Mouse (Mus musculus) lung, postnatal 10 days (tissue): ENCODE measurements around the gene Loxl4.

Experiments
- DNase-seq: peaks from one replicate; pipeline ENCODE4 v3.0.0; 2021

Gene Loxl4

DNA sequence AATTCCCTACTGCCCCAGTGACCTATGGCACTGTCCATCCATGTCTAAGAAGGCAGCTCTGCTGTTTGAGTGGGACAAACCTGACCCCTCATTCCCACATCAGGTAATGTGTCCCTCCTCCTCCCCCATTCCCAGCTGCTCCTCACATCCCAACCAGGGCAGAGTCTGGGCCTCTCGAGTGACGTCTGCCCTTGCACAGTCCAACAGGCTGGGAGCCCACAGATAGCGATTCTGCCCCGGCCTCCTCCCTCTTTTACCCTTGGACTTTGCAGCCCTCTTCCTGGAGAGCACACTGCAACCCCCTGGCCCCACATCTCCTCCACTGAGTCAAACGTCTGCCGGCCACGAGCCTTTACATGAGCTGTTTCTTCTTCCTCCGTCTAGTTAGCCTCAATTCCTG lies 10.0 kb downstream of the Loxl4 start:
- no peak for DNase-seq

DNA sequence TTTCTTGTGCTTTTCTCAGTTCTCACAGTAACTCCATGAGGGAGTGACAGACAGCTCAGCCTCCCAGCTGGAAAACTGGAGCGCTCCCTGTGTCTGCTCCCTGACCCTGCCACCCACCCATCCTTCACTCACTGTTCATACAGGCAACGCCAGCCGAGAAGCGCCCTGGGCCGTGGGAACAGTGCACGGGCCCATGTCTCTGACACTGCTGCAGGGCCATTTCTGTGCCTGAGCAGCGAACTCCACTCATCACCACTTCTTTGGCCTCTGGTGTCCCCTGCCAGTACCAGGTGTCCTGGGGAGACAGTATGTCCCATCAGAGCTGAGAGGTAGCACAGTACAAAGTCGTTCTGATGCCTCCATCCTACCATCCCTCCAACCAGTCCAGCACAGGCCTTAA lies 10.6 kb downstream of the Loxl4 start:
- DNase-seq: no peak

DNA sequence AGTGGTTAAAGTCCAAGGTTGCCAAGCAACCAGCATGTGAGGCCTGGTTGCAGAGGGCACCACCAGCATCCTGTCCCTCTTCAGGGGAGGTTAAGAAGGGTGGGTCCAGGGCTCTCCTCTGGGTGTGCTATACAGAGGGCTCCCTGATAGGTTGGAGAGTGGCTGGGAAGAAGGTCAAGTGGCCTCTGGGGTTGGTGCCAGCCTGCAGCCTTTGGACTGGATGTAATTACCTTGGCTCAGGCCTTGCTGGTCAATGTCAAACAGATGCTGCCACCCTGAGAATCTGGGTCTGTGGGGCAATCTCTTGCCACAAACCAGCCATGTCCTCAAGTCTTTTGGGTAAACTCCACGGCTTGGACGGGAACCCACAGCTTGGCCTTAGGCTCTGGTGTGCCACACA lies 11.2 kb downstream of the Loxl4 start:
- DNase-seq: no peak

DNA sequence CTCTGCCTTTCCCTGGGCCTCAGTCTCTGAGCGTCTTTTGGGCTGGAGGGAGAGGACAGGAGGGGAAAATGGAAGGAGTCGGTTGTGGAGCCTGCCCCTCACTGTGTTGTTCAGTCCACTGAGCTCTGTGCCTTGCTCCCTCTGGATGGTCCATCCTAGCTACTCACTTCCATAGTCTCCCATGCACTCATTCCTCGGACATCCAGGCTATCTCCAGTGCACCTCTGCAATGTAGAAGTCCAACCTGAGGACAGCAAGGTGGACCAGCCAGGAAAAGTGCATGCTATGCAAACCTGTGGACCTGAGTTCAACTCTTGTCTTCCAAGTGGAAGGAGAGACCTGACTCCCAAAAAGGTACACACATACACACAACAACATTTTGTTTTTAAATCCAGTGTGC lies 12.0 kb downstream of the Loxl4 start:
- no peak for DNase-seq

DNA sequence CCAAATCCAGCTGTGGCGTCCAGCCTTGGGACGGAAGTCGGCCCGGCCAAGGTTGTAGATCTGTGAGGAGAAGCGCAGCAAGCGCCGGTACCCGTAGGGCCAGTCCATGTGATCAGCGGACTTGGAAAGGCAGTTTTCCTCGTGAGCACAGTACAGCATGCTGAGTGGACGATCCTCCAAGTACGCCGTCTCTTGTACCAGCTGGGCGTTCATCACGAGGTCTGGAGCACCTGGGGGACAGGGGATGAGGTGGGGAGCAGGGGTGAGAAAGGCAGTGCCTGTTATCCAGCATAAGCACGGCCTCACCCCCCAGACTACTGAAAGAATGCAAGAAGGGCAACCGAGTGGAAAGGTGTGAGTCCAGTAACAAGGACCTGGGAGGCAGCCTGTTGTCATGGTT lies 12.7 kb downstream of the Loxl4 start:
- DNase-seq: no peak

DNA sequence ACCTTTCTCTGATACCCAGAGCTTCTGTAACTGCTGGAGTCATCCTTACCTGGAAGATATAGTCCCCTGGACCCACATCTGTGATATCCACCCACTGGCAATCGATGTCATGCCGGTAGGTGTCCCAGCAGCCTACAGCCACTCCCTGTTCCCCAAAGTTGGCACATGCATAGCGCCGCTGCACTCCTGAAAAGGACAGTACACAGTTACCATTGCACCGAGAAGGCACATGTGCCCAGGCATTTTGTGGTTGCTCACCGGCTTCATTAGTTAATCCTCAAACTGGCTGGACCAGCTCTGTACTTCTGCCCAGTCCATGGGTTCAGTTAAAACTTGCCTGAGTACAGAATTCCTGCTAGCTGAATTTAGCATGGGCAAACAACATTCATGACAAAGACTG lies 14.7 kb downstream of the Loxl4 start:
- DNase-seq: no peak

DNA sequence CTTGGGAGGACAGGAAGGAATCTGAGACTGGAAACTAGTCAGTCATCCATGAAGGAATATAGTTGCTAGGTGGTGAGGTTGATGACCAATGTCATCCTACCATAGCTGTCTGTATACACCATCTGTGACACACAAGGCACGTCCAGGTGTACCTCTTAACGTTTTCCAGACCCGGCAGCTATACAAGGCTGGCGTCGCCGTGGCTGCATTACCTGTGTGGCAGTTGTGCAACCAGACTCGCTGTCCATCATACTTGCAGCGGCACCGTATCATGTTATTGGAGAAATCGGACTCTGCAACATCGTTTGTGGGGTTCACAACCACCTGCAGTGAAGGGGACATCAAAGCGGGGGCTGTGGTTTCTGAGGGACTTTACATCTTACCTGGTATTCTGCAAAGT lies 15.3 kb downstream of the Loxl4 start:
- DNase-seq: no peak

DNA sequence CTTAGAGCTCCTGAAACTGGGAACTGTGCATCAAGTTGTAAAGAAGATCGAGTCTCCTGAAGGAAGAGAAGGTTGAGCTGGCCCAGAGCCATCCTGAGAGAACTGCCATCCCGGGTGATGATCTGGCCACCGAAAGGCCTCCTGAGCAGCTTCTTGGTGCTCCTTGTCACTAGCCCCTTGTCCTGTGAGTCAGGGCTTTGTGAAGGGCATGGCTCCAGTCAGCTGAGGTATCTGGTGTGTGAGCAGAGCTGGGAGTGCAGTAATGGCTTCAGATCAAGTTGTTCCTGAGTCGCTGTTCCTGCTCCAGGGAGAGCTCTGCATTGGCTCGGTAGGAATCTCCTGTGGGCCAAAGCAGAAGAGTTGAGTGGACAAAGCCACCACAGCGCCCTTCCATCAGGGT lies 17.5 kb downstream of the Loxl4 start:
- DNase-seq: no peak

DNA sequence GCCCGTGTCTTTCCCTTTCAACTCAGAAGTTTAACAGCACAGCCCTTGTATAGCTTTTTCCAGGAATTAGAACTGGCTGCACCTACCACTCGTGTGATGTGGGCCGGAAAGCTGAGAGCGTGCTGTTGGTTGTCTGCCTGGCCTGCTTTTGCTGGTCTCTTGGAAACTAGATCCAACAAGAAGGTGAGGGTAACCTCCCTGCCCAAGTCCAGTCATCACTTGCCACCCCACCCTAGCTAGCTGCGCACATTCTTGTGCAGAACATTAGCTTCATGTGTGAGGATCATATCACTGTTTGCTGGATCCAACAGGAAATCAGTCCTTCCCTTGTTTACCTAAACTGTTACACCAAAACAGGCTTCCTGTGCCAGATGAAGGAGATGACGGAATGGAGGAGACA lies 19.2 kb downstream of the Loxl4 start:
- no peak for DNase-seq

DNA sequence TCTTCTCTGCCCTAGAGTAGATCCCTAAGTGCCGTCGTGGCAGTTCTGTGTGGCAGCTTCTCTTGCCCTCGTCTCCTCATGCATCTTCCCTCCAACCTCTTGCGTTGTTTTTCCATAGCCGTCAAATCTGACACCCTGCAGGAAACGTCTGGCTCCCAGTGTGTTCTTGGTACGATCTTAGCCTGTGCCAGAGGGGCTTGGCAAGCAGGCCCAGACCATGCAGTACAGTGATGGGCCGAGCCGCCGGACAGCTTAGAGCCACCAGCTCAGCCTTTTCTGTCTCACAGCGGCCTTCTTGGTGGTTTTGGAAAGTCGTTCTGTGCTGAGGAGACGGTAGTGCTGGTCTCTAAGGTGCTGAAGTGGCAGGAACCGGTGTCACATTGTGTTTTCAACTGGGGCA lies 21.1 kb downstream of the Loxl4 start:
- no peak for DNase-seq

DNA sequence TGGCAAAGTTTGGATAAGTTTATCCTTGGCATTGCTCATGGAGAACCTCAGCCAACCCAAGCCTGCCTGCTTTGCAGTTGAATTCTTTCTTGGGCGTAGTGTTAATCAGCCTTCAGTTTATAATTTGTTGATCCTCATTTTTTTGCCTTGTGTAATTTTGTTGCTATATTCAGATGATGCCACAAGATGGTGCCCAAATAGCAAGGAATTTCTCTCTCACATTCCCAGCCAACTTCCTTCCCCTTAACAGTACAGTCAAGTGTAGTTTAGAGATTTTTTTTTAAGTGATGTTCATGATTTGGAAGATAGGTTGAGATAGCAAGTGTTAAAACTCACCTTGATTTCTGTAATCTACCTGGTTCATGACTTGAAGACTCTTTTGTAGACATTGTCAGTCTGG lies 23.4 kb downstream of the Loxl4 start:
- peak; percentile 34 for DNase-seq

DNA sequence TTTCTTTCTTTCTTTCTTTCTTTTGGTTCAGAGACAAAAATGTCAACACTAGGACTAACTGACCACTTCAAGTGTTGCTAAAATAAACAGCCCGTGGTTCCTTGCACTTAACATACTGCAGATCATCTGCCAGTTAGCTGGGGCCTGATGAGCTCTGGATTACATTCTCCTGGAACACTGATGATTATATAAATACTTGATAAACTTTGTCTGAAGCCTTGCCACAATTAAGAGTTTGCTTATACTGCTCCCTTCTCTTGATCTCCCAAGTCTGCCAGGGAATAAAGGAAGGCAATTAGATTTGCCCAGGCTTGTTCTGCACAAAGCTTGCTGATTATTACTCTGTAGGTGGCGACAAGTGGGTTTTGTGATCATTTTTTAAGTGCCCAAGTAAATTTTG lies 24.9 kb downstream of the Loxl4 start:
- DNase-seq: no peak

DNA sequence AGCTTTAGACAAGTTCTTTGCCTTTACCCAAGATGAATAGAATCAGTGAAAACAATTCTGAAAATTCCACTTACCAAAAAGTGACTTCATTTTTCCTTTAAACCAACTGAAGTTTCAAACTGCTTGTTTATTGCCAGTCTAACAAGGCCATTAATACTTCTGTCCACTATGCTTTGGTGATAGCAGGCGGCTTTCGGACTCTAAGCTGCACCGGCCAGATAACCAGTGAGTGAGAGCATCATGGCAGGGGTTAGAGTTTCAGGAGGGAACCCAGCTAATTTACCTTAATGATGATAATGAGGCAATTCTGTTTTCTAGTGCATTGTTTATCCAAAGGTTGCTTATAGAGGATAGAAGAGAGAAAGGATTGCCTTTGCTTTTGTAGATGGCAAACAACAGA lies 28.4 kb downstream of the Loxl4 start:
- no peak for DNase-seq

DNA sequence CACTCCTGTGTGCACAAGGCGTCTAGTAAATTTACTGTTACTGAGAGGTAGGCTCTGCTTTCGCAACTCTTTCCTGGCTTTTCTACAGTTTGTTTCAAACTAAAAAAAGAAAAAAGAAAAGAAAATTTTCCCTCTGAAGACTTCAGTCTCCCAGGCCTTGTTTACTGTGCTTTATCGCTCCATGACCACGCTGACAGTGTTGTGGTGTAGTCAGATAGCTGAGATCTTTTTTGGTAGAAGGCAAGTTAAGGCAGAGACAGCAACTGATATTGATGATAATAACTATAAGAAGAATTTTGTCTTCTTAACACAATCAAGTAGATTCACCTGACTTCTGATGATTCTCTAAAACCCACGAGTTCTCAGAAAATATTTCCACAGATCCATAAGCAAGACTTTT lies 28.9 kb downstream of the Loxl4 start:
- DNase-seq: no peak

DNA sequence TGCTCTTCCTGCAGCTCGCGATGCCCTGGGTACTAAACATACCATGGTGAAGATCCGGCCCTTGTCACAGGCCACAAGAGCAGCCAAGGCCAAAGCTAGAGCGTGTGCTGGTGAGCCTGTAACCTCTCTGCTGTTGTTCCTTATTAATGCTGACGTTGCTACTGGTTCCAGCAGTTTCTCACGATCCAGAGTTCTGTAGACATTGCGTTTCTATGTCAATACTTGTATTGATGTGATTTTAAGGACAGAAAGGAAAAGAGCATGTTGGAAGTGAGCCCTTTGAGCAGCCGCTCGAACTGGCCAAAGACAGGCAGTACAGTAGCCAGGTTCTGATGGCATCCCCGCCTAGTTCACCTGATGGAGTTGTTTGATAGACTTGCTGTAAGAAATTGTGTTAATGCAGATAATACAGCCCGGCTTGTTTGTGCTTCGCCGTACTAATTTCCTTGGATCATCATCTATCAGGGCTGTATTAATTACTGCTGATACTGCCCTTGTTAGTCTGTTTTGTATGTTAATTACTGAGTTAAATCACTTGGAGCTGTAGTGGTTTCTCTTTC lies 29.7 kb downstream of the Loxl4 start:
- no peak for DNase-seq

DNA sequence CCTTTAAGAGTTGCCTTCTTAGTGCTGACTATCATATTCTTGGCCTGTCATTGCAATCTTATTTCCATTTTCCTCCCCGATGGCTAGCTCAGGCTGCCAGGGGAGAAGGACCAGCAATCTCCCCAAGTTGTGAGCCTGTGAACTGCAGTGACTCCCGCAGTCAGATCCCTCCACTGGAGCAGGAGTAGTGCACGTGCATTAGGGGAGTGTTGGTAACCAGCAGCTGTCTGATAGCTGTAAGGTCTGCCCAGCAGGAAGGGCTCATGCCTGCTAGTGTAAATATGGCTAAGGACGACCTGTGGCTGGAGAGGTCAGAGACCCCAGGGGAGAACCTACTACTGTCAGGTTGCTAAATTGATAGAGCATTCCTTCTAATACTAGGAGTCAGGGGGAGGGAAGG lies 31.9 kb downstream of the Loxl4 start:
- DNase-seq: no peak

DNA sequence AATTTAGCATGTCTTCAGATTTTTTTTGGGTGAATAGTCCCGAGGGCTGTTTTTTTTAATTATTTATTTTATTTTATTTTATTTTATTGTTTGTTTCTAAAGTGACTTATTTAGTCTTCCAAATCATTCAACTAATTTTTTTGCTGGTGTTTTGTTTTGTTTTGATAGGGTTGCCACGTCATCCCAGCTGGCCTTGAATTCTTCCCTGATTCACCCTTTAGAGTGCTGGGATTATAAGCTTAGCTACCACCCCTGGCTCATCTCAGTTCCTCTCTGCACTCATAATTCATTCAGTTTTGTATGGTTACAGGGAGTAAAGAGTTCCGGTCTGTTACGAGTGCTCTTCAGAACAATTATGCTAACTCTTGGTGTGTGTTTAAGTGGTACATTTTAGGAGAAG lies 34.0 kb downstream of the Loxl4 start:
- DNase-seq: no peak

DNA sequence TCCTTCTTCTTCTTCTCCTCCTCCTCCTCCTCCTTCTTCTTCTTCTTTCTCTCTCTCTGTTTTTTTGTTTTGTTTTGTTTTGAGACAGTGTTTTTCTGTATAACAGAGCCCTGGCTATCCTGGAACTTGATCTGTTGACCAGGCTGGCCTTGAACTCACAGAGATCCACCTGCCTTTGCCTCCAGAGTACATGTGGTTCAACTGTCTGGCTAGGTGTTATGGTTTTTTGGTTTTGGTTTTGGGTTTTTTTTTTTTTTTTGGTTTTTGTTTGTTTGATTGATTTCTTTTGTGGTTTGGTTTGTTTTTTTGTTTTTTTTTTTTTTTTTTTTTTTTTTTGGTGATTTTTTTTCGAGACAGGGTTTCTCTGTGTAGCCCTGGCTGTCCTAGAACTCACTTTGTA lies 35.8 kb downstream of the Loxl4 start:
- no peak for DNase-seq

DNA sequence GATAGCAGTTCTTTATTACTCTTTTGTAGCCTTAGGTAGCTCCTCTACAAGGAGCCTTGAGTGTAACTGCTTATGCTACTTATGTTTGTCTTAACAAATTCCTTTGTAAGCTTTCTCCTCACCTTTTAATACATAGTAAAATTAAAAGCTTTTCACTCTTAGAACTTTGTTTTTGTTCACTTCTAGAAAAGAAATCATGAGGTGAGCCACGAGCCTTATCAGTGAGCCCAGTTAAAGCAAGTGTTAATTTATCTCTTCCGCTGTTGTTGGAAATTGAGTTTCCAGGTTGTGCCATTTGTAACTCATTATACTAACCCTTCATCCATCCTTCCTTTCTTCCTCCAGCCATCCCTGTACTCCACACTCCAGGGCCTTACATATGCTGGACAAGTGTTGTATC lies 37.3 kb downstream of the Loxl4 start:
- no peak for DNase-seq

DNA sequence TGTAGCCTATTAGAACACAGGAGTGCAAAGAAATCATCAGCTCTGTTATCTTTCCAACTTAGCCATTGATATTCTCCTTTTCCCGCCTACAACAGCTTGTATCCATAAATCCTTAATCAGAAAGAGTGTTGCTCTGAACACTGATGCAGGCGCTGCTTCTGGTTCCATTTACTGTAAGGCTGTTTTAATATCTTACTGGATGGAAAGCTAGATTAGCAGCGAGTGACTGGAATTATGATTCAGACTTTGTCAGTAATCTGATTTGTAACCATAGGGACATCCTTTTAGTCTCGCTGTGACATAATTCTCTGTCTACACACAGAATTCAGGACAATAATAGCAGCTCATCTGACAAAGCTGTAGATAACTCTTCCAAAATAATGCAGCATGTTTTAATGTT lies 41.3 kb downstream of the Loxl4 start:
- no peak for DNase-seq

DNA sequence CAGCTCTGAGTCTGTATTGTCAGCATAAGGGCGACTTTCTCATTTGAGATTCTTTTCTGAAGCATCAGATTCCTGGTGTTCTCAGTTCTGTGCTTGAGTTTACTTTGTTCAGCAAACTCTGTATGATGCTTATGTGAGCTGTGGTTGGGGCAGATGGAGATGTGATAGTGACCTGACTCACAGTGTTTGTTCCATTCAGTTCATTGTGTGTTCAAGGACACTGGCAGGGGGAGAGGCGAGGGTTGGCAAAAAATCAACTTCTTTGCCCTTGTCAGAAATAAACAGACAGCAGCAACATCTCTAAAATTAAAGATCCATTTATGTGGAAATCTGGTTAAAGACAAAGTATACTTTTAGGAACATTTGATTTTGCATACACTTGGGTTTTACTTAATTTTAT lies 43.5 kb downstream of the Loxl4 start:
- DNase-seq: no peak

DNA sequence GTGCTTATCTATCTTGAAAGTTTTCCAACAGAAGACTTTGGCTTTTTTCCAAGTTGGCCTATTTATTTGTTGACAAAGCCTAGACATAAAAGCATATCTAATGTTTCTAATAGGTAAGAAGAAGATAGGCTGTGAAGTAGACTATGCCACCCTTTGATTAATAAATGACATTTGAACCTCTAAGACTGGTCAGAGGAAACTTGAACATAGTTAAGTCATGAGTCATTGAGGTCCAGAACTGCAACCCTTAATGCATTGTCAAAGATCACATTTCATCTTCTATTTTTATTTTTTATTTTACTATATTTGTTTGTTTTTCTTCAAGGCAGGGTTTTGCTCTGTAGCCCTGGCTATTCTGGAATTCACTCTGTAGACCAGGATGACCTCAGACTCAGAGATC lies 45.6 kb downstream of the Loxl4 start:
- DNase-seq: no peak

DNA sequence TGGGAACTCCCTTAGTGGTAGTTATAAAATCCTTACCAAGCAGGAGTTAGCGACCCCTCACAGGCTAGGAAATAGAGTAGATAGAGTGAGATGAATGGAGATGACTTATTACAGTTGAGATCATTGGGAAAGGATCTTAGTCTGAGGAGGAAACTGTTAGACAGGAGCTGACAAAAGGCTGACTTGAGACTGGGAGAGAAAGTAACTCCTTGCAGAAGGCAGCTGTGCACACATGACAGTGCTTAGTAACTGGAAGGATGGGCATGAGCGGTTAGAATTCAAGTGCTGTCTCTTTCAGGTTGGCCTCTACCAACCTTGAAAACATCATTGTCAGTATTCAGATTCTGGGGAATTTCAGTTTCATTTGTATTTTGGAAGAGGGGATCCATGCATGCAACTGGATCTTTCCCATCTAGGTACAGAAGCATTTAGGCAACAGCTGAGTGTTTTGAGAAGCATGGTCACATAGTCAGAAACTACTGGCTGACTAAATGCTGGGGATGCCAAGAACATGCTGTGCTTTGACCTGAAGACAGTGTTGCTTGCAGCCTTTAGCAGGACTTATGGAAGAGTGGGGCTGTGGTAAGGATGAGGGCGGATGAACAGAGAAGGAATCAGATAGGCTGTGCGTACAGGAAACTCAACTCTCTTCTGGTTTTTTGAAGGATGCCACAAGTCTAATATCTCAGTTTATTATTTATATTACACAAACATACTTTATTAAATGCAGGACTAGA lies 46.2 kb downstream of the Loxl4 start:
- no peak for DNase-seq

DNA sequence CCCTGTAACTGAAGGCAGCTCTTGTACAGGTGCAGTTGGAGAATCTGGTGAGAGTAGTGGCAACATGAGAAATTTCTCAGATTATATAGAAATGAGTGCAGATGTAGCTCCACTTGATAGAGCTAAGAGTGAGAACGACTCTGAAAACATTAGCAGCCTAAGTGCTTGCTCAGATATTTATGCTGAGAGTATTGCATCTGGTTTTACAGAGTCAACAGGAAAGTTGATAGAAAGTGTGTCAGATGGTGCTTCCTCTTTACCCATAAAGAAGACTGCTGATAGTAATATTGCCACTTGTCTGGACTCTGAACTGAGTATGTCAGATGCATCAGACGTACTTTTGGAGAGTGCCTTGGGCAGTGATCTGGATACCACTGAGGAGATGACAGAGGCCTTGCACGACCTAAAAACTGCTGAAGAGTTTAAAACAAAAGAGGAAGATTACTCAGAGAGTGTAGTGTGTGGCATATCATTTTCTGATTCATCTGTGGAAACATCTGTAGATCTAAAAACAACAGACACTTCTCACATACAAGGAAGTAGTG lies 48.8 kb downstream of the Loxl4 start:
- DNase-seq: no peak

DNA sequence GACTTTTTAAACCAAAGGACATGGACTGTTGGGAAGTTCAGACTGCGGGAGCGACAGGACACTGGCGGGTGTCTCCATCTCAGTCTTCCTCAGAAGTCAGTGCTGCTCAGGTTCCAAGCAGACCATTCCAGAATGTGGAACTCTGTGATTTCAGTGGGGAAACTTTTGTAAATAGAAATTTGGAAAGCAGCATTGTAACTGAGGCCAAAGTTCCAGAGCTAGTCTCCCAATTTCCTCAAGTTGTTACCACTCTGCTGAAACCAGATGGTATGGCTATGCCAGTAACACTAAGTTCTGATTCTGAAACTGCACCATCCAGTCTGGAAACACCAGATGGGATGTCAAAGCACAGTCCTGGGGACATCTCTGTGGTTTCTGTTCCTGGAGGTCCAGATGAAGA lies 49.6 kb downstream of the Loxl4 start:
- no peak for DNase-seq
